Mouse (Mus musculus): ENCODE data around the gene Krtap5-1.
"Not testable (repeated sequence)": the region's sequence is repeated elsewhere in the genome, so short reads cannot be mapped to it uniquely, and the experiment has no call there.

Krtap5-1 gene

GRCm38 (mm10) chr7:142297018-142297417 lies at the start of gene Krtap5-1:
TSS of gene Krtap5-1 (minus strand) at chr7:142297118.
- not testable (repeated sequence) for DNase-seq (ENCODE audit: low spot score)

GRCm38 (mm10) chr7:142342247-142342640 lies 45.3 kb upstream of the Krtap5-1 start:
- DNase-seq (ENCODE audit: low spot score): no peak

GRCm38 (mm10) chr7:142341564-142342246 lies 44.8 kb upstream of the Krtap5-1 start:
- no peak for DNase-seq (ENCODE audit: low spot score)

DNA sequence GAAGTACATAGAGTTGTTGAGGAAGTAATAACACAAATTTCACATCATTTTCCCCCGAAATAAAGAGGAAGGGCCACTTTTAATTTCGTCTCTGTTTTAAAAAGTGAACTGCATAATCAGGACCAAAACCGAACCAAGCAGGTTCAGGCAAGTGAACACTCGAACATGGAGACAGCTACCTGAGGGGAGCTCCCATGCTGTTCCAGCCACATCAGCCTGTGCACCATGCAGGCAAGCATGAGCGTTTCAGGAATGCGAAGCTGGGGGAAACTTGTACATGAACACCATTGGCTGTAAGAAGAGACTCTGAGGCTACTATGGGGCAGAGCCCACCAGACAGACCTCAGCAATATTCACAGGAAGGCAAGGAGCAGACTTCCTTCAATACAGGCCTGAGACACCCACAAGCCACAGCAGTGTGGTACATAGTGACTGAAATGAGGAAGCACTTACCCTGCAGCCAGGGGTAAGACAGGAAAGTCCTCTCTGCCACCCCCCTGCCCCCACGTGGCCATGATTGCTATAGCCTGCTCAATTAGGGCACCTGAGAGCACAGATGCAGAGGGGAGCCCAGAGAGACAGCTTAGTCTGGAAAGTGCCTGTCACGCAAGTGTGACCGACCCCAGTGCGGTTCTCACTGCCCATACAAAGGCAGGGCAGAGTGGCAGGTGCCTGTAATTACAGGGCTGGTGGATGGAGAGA lies 43.5 kb upstream of the Krtap5-1 start:
- DNase-seq (ENCODE audit: low spot score): peak; percentile 39

GRCm38 (mm10) chr7:142335151-142335550 lies 38.2 kb upstream of the Krtap5-1 start:
- DNase-seq (ENCODE audit: low spot score): no peak

DNA sequence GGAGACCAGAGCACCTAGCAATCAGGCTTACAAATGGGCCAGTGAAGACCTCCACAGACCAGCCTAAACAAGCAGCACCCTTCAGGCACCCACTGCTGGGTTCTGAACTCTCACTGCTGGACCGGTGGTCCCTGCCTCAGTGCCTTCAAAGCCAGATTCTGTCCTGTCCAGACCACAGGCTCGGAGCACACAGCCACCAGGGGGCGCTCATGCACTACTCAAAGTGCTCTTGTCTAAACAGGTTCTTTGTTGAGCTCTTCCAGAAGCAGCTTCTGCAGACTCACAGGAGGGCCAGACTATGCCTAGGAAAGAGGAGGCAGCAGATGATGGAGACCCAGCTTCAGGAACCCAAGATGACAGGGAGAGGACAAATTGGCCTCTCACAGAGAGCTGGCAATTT lies 37.3 kb upstream of the Krtap5-1 start:
- peak; percentile 96 for DNase-seq (ENCODE audit: low spot score)

DNA sequence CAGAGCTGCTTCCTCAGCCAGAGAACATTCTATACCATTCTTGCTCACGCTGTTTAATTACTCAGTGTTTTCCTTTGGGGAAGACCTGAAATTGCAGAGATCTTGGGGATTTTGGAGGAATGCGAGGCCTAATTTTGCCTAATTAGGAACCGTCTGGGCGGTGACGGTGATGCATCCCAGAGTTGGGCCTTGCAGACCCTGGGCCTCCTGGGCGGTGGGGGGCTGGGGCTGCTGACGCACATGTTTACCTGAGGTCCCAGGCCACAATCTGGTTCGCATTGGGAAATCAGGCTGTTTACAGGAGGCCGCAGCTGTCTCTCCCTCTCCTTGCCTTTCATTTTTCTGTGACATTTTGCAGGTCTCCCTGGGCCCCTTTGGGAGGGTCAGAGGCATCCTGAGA lies 35.8 kb upstream of the Krtap5-1 start:
- not testable (repeated sequence) for DNase-seq (ENCODE audit: low spot score)

DNA sequence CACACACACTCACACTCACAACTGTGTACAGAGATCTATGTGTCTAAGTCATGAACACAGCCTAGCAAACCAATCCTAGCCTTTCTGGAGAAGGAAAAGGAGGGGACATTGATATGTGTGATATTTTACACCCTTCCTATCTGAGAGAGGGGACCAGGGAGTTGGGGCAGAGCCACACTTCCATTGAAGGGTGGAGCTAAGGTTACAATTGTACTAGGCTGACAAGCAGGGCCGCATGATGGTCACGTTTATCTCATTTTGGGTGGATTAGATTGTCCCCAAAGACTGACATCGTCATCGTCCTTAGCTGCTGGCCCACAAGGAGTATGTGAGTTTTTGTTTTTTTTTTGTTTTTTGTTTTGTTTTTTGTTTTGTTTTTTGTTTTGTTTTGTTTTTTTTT lies 34.4 kb upstream of the Krtap5-1 start:
- DNase-seq (ENCODE audit: low spot score): no peak

- no peak for DNase-seq (ENCODE audit: low spot score)
These were observed 33.4 kb upstream of the Krtap5-1 start for GRCm38 (mm10) chr7:142330271-142330724.

GRCm38 (mm10) chr7:142328507-142328906 lies 31.6 kb upstream of the Krtap5-1 start:
- DNase-seq (ENCODE audit: low spot score): no peak

GRCm38 (mm10) chr7:142326714-142327445 lies 30.0 kb upstream of the Krtap5-1 start:
- DNase-seq (ENCODE audit: low spot score): no peak

DNA sequence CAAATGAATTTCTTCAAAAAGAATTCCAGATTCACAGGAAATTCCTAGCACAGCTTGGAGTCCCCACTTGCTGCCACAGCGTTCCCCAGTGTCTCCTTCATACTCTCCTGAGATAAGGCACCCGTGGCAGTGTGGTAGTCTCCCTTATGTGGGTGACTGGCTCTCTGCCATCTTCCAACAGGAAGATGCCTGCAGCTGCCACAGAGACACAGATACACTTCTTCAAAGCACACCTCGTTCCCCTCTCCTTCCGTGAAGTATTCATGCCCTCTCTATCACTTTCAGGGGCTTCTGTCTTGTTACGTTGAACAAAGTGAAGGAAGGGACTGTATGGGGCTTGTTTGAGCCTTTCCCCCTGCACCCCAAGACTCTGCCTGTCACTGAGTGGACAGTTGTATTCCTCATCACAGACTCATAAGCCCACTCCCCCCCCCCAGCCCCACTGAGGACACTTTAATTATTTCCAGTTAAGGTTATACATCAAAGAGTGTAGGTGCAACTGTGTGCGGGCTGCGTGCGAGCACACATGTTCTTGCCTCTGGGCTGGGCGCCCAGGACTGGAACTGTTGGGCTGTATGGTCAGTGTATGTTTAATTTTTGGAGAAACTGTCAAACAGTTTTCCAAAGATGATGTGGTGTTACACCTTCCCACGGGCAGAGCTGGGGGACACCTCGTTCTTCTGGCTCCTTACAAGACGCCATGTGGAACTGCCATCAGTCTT lies 26.6 kb upstream of the Krtap5-1 start:
- DNase-seq (ENCODE audit: low spot score): no peak

GRCm38 (mm10) chr7:142322641-142323040 lies 25.7 kb upstream of the Krtap5-1 start:
- DNase-seq (ENCODE audit: low spot score): no peak

DNA sequence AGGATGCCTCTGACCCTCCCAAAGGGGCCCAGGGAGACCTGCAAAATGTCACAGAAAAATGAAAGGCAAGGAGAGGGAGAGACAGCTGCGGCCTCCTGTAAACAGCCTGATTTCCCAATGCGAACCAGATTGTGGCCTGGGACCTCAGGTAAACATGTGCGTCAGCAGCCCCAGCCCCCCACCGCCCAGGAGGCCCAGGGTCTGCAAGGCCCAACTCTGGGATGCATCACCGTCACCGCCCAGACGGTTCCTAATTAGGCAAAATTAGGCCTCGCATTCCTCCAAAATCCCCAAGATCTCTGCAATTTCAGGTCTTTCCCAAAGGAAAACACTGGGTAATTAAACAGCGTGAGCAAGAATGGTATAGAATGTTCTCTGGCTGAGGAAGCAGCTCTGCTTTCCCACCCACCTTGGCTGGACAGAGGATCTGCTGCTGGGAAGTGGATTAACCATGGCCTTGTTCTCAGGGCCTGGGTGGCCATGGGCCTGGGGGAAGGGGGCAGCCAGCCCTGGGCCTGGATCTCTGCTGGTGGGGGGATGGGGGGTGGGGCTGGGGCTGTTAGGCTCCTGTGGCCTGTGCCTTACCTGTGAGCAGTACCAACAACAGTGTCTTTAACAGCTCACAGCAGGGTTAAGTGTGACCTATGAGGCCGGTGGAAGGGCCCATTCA lies 24.9 kb upstream of the Krtap5-1 start:
- not testable (repeated sequence) for DNase-seq (ENCODE audit: low spot score)

DNA sequence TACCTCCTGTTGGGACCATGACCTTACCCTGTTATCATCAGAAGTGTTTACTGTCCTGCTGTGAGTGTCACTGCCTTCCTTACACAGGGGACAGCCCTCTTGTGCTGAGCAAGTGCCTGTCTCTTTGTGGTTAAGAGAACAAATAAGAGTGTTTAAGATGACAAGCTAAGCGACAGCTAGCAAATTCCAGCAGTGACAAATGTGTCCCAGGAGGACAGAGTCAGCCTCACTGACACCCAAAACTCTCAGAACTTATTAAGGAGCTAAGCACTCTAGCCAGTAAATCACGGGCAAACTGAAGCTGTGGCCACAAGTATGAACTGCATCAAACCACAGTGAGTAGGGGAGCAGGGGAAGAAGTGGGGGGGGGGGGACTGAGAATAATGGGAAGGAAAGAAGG lies 24.0 kb upstream of the Krtap5-1 start:
- DNase-seq (ENCODE audit: low spot score): no peak

- DNase-seq (ENCODE audit: low spot score): no peak
These were observed 22.2 kb upstream of the Krtap5-1 start for GRCm38 (mm10) chr7:142319124-142319523.

- DNase-seq (ENCODE audit: low spot score): no peak
These were observed 20.3 kb upstream of the Krtap5-1 start for GRCm38 (mm10) chr7:142317216-142317615.

GRCm38 (mm10) chr7:142316558-142316957 lies 19.6 kb upstream of the Krtap5-1 start:
- peak; percentile 37 for DNase-seq (ENCODE audit: low spot score)

- no peak for DNase-seq (ENCODE audit: low spot score)
These were observed 17.8 kb upstream of the Krtap5-1 start for GRCm38 (mm10) chr7:142314600-142315285.

DNA sequence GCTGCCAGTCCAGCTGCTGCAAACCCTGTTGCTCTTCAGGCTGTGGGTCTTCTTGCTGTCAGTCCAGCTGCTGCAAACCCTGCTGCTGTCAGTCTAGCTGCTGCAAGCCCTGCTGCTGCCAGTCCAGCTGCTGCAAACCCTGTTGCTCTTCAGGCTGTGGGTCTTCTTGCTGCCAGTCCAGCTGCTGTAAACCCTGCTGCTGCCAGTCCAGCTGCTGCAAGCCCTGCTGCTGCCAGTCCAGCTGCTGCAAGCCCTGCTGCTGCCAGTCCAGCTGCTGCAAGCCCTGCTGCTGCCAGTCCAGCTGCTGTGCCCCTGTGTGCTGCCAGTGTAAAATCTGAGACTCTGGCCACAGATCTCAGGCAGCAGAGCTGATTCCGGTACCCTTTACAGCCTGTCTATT lies 7.0 kb upstream of the Krtap5-1 start:
- DNase-seq (ENCODE audit: low spot score): not testable (repeated sequence)

DNA sequence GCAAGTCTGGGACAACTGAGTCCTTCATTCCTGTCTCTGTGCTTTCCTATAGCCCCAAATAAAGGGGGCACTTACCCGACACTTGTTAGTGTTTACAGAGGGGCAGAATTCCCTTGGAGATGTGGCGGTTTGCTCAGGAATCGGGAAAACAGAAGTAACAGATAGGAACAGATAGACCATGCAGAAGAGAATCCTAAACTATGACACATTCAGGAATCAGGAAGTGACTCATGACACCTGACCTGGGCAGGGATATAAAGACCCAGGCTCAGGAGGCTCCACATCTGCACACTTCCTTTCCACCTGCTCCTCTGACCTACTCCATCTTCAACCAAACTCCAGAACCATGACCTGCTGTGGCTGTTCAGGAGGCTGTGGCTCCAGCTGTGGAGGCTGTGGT lies 6.3 kb upstream of the Krtap5-1 start, which contains the start of gene Krtap5-4:
Gene Krtap5-4 (plus strand): TSS at position 301 of the 400 bp plus-strand sequence.
- no peak for DNase-seq (ENCODE audit: low spot score)
